ENCODE assay signal across 11 mouse cellular contexts in the genomic region with DNA sequence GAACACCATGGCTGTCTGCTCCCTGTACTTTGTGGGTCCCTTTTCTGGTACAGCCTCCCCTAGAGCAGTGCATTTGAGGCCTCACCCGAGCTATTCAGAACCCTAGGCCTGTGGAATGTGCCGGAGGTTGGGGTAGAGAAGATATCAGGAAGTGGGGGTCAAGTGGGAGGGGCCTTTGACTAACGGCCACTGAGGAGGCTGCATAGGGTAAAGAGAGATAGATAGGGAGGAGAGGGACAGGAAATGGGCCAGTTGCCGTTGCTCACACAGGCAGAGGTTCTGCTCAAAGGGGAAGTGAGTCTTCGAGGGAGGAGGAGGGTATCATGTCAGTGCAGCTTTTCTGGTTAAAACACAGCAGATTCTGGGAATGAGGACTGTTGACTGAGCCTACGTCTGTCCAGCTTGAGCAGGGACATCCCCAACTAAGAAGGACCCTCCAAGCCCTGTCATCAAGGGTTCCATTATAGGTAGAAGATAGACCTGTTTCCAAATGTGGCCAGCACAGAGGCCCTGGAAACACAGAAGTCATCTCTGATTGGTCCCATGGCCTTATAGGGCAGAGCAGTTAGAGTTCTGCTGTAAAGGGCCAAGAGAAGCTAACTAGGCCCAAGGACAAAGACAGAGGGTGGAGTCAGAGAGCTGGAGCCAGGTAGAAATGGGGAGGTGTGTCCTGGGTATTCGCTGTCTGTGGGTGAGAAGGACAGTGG. TPM values are rescaled to one million over a fixed set of nuclear protein-coding genes. Genes with fewer than 3 reads are reported as not detected.
DNase-seq lines count a peak whose midpoint lies in the region; ATAC-seq and TF ChIP-seq lines count a peak whose summit lies in the region.
"Had no signal": no experiment of that assay in that cellular context is flagged by ENCODE, and none has a peak within 500 bp of the region (broad histone marks: within the 10 kb centered on the region; RNA-seq: fewer than 3 reads in every experiment).

No protein-coding gene starts in this region.

- no peak for ATAC-seq in stomach, embryonic 15.5 days (ENCODE audit: insufficient read depth, low FRiP score, low read depth)
- ATAC-seq in stomach, postnatal 0 days (ENCODE audit: low FRiP score, low TSS enrichment), result no peak
- no peak for ATAC-seq in kidney, postnatal 0 days (replicated peaks; ENCODE audit: low FRiP score, low read depth)
- ATAC-seq in megakaryocyte-erythroid progenitor cell, adult 5-6 weeks (replicated peaks; ENCODE audit: low FRiP score, low TSS enrichment, poor library complexity, severe bottlenecking), result peak; percentile 21
- ATAC-seq: hindbrain, postnatal 0 days had no signal

- peaks cover 24% of the 10 kb centered on the region for H3K4me1 ChIP-seq in stomach, embryonic 15.5 days
- peaks cover 6% of the 10 kb centered on the region for H3K4me1 ChIP-seq in stomach, postnatal 0 days (replicated peaks; ENCODE audit: control insufficient read depth, insufficient read depth)
- peaks cover 22% of the 10 kb centered on the region; the same call in 1 of the 2 replicates for H3K4me1 ChIP-seq in kidney, postnatal 0 days (replicated peaks; ENCODE audit: insufficient read depth, low read length)

- 0 out of 2 replicates have a peak overlapping the region, but pooled peaks have one; percentile 12 for H3K27ac ChIP-seq in stomach, embryonic 15.5 days
- no peak overlapping the region for H3K27ac ChIP-seq in stomach, postnatal 0 days (replicated peaks)
- H3K27ac ChIP-seq in kidney, postnatal 0 days, result peak overlapping the region; percentile 28; the same call in 1 of the 2 replicates
- H3K27ac ChIP-seq: embryonic facial prominence, embryonic 12.5 days; hindbrain, postnatal 0 days had no signal

- DNase-seq in stomach, postnatal 0 days (ENCODE audit: low spot score), result no peak
- peak; percentile 52 for DNase-seq in kidney, postnatal 0 days (ENCODE audit: low spot score)
- DNase-seq in adrenal gland, postnatal 14 days, result no peak
- DNase-seq in adipocyte (ENCODE audit: low spot score), result no peak
- no peak for DNase-seq in frontal cortex, postnatal 36 days (ENCODE audit: low spot score in 2 of 2)
- DNase-seq in right cerebral cortex, postnatal 14 days, result no peak

- TF ChIP-seq CTCF in stomach, postnatal 0 days (IDR thresholded peaks at IDR 0.05; ENCODE audit: low read depth), result no peak
- TF ChIP-seq CTCF in kidney, postnatal 0 days (IDR thresholded peaks at IDR 0.05; ENCODE audit: low read depth), result no peak

- no peak overlapping the region for H3K4me3 ChIP-seq in stomach, embryonic 15.5 days (replicated peaks)
- H3K4me3 ChIP-seq in stomach, postnatal 0 days (ENCODE audit: low read depth, low read length), result no peak overlapping the region
- no peak overlapping the region for H3K4me3 ChIP-seq in kidney, postnatal 0 days (replicated peaks; ENCODE audit: low read depth, low read length)
- H3K4me3 ChIP-seq: embryonic facial prominence, embryonic 12.5 days had no signal

- no peaks in the 10 kb centered on the region for H3K36me3 ChIP-seq in stomach, embryonic 15.5 days
- no peaks in the 10 kb centered on the region for H3K36me3 ChIP-seq in stomach, postnatal 0 days (ENCODE audit: control insufficient read depth, insufficient read depth, low read length)
- H3K36me3 ChIP-seq in kidney, postnatal 0 days (ENCODE audit: insufficient read depth, low read length), result no peaks in the 10 kb centered on the region

- peaks cover 6% of the 10 kb centered on the region; the same call in 1 of the 2 replicates for H3K27me3 ChIP-seq in stomach, embryonic 15.5 days (replicated peaks)
- no peaks in the 10 kb centered on the region for H3K27me3 ChIP-seq in stomach, postnatal 0 days (ENCODE audit: control insufficient read depth, insufficient read depth, low read length)
- H3K27me3 ChIP-seq in kidney, postnatal 0 days (ENCODE audit: insufficient read depth, low read length), result no peaks in the 10 kb centered on the region

- 0 out of 2 replicates have a peak overlapping the region, but pooled peaks have one; percentile 9 for H3K4me2 ChIP-seq in stomach, embryonic 15.5 days
- no peak overlapping the region for H3K4me2 ChIP-seq in stomach, postnatal 0 days (replicated peaks; ENCODE audit: low read depth)
- no peak overlapping the region for H3K4me2 ChIP-seq in kidney, postnatal 0 days (ENCODE audit: low read length)
- H3K4me2 ChIP-seq: embryonic facial prominence, embryonic 12.5 days; midbrain, embryonic 11.5 days had no signal

- no peak overlapping the region for H3K9ac ChIP-seq in stomach, embryonic 15.5 days
- H3K9ac ChIP-seq in stomach, postnatal 0 days (ENCODE audit: low read length), result no peak overlapping the region
- no peak overlapping the region for H3K9ac ChIP-seq in kidney, postnatal 0 days (ENCODE audit: low read depth, low read length)
- H3K9ac ChIP-seq: embryonic facial prominence, embryonic 12.5 days had no signal

- no peak for TF ChIP-seq EP300 in stomach, postnatal 0 days (optimal IDR thresholded peaks at IDR 0.05)

- 55% methylated on average over 7 of the region's 7 CpGs for WGBS in stomach, embryonic 15.5 days
- WGBS in stomach, postnatal 0 days, result 48% methylated on average over 7 of the region's 7 CpGs
- WGBS in kidney, postnatal 0 days, result 54% methylated on average over 7 of the region's 7 CpGs

- no peaks in the 10 kb centered on the region for H3K9me3 ChIP-seq in stomach, embryonic 15.5 days
- no peaks in the 10 kb centered on the region for H3K9me3 ChIP-seq in stomach, postnatal 0 days (ENCODE audit: control insufficient read depth, low read length)
- no peaks in the 10 kb centered on the region for H3K9me3 ChIP-seq in kidney, postnatal 0 days (replicated peaks; ENCODE audit: low read length)
- H3K9me3 ChIP-seq: embryonic facial prominence, embryonic 12.5 days had no signal

RNA-seq across cellular contexts. Expression of gene B9d2, which starts 3.0 kb away (rescaled TPM):
- 23.2 and 25.3 TPM in 2 replicates for polyA plus RNA-seq in stomach, embryonic 15.5 days (2015; fragmentation: Nextera tagmentation; extraction: Ambion mirVana)
- 11.6 and 12.5 TPM in 2 replicates for polyA plus RNA-seq in stomach, postnatal 0 days (2015; fragmentation: Nextera tagmentation; extraction: Ambion mirVana)
- polyA plus RNA-seq in kidney, postnatal 0 days (2015; fragmentation: Nextera tagmentation; extraction: Ambion mirVana), result 31.4 and 32.3 TPM in 2 replicates
- 34.6 and 35.2 TPM in 2 replicates for total RNA-seq in megakaryocyte-erythroid progenitor cell, adult 5-6 weeks (2014; fragmentation: Nextera tagmentation)
- 42.8 and 45.5 TPM in 2 replicates for total RNA-seq in megakaryocyte-erythroid progenitor cell, adult 5-6 weeks (2017)
- 17.8 TPM in 2 replicates for total RNA-seq in adrenal gland, postnatal 14 days (2021)

RNA-seq across cellular contexts. Expression of gene Tgfb1, which starts 3.2 kb away (rescaled TPM):
- polyA plus RNA-seq in stomach, embryonic 15.5 days (2015; fragmentation: Nextera tagmentation; extraction: Ambion mirVana), result 3.9 and 4.1 TPM in 2 replicates
- polyA plus RNA-seq in stomach, postnatal 0 days (2015; fragmentation: Nextera tagmentation; extraction: Ambion mirVana), result 1.4 and 1.6 TPM in 2 replicates
- polyA plus RNA-seq in kidney, postnatal 0 days (2015; fragmentation: Nextera tagmentation; extraction: Ambion mirVana), result 3.2 and 3.6 TPM in 2 replicates
- 156 and 169 TPM in 2 replicates for total RNA-seq in megakaryocyte-erythroid progenitor cell, adult 5-6 weeks (2014; fragmentation: Nextera tagmentation)
- 26.0 and 27.0 TPM in 2 replicates for total RNA-seq in megakaryocyte-erythroid progenitor cell, adult 5-6 weeks (2017)
- 52.7 and 68.0 TPM in 2 replicates for total RNA-seq in adrenal gland, postnatal 14 days (2021)

RNA-seq across cellular contexts. Expression of gene Tmem91, which starts 8.7 kb away (rescaled TPM):
- 3.0 and 4.0 TPM in 2 replicates for polyA plus RNA-seq in stomach, embryonic 15.5 days (2015; fragmentation: Nextera tagmentation; extraction: Ambion mirVana)
- 0.78 and 0.92 TPM in 2 replicates for polyA plus RNA-seq in stomach, postnatal 0 days (2015; fragmentation: Nextera tagmentation; extraction: Ambion mirVana)
- 1.0 and 1.1 TPM in 2 replicates for polyA plus RNA-seq in kidney, postnatal 0 days (2015; fragmentation: Nextera tagmentation; extraction: Ambion mirVana)
- total RNA-seq in megakaryocyte-erythroid progenitor cell, adult 5-6 weeks (2014; fragmentation: Nextera tagmentation), result 2.2 TPM in 1 of 2 replicates, not detected in the other
- not detected in 2 replicates for total RNA-seq in megakaryocyte-erythroid progenitor cell, adult 5-6 weeks (2017)
- 0.78 and 0.86 TPM in 2 replicates for total RNA-seq in adrenal gland, postnatal 14 days (2021)

RNA-seq across cellular contexts. Expression of gene Exosc5, which starts 24.7 kb away (rescaled TPM):
- polyA plus RNA-seq in stomach, embryonic 15.5 days (2015; fragmentation: Nextera tagmentation; extraction: Ambion mirVana), result 71.8 and 79.8 TPM in 2 replicates
- 63.8 and 65.1 TPM in 2 replicates for polyA plus RNA-seq in stomach, postnatal 0 days (2015; fragmentation: Nextera tagmentation; extraction: Ambion mirVana)
- polyA plus RNA-seq in kidney, postnatal 0 days (2015; fragmentation: Nextera tagmentation; extraction: Ambion mirVana), result 76.8 and 78.6 TPM in 2 replicates
- total RNA-seq in megakaryocyte-erythroid progenitor cell, adult 5-6 weeks (2014; fragmentation: Nextera tagmentation), result 69.2 and 123 TPM in 2 replicates
- total RNA-seq in megakaryocyte-erythroid progenitor cell, adult 5-6 weeks (2017), result 34.9 and 43.9 TPM in 2 replicates
- total RNA-seq in adrenal gland, postnatal 14 days (2021), result 43.3 and 53.2 TPM in 2 replicates

RNA-seq across cellular contexts. Expression of gene Bckdha, which starts 24.8 kb away (rescaled TPM):
- 54.5 and 56.8 TPM in 2 replicates for polyA plus RNA-seq in stomach, embryonic 15.5 days (2015; fragmentation: Nextera tagmentation; extraction: Ambion mirVana)
- 63.8 and 70.3 TPM in 2 replicates for polyA plus RNA-seq in stomach, postnatal 0 days (2015; fragmentation: Nextera tagmentation; extraction: Ambion mirVana)
- 90.1 and 96.3 TPM in 2 replicates for polyA plus RNA-seq in kidney, postnatal 0 days (2015; fragmentation: Nextera tagmentation; extraction: Ambion mirVana)
- 20.2 and 27.4 TPM in 2 replicates for total RNA-seq in megakaryocyte-erythroid progenitor cell, adult 5-6 weeks (2014; fragmentation: Nextera tagmentation)
- total RNA-seq in megakaryocyte-erythroid progenitor cell, adult 5-6 weeks (2017), result 22.6 and 25.8 TPM in 2 replicates
- total RNA-seq in adrenal gland, postnatal 14 days (2021), result 255 and 258 TPM in 2 replicates
